Mouse (Mus musculus): ENCODE measurements around the gene Tmem234.
"Not testable (repeated sequence)": the region's sequence is repeated elsewhere in the genome, so short reads cannot be mapped to it uniquely, and the experiment has no call there.

Tmem234 gene

DNA sequence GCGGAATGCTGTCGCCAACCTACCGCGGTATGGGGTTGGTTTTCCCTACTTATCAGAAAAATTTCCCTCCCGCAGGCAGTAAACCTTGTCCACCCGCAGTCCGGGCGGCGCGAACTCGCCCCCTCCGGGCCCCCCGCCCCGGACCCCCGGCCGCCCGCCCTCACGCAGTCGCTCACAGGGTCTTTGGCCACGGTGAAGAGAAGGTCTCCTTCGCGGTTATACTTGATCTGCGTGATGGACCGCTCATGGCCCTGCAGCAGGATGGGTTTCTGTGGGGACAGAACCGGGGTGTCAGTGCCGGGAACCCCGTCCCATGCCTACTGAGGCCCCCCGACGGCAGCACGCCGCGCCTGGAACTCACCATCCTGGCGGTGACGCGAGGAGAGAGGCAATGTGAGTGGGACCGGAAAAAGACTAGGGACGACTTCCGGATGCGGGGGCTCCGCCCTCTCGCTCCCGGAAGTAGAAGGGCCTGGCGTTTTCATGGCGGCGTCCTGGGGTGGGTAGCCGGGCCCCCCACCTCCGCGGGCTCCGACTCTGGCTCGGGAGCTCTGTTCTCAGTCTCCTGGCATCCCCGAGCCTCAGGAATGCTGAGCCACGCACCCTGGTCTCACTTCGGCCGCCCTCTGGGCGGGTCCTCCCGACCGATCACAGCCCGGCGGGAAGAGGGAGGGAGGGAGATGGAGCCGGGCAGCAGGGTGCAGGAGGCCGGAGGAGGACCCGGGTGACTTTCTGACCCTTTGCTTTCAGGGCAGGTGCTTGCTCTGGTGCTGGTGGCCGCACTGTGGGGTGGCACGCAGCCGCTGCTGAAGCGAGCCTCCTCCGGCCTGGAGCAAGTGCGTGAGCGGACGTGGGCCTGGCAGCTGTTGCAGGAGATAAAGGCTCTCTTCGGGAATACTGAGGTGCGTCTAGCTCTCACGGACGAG, at the start of gene Tmem234, which contains the start of gene Eif3i:
TSS of gene Tmem234 (plus strand) at position 436 of the 926 bp plus-strand sequence.
TSS of gene Eif3i (minus strand) at position 416 of the 926 bp plus-strand sequence.
- peak; percentile 83 to 92 for DNase-seq

GRCm38 (mm10) chr4:129554512-129554911, 46.0 kb upstream of the Tmem234 start:
- DNase-seq: not testable (repeated sequence)

- DNase-seq: peak; percentile 56 to 65
These were observed 45.0 kb upstream of the Tmem234 start for GRCm38 (mm10) chr4:129555421-129555861.

- peak in 1 of 2 experiments; percentile 36 for DNase-seq
These were observed 44.5 kb upstream of the Tmem234 start for GRCm38 (mm10) chr4:129555862-129556531.

DNA sequence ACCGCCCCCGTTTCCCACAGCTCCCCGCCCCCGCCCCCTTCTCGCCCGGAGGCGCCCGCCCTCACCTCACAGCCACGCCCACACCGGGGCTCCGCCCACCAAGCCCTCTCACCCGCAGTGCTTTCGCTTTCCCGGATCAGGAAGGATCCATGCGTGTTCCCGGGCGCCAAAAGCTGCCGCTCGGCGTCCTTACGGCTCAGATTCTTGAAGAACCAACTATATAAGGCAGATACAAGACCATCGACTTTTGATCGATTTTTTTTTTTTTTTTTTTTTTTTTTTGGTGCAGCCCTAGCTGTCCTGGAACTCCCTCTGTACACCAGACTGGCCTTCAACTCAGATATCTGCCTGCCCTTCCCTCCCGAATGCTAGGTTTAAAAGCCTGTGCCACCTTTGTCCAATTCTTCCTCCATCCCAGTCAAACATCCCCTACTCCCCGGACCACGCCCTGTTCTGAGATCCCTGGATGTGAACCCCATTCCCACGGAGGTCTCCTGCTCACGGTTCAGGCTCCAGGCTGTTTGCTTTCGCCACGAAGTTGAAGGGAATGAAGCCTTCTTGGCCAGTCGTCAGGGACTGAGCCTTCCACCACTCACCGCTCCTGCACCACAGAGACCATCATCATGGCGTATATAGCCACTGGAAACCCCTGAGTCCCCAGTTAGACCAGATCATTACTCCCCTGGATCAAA, 43.8 kb upstream of the Tmem234 start:
- peak; percentile 96 to 97 for DNase-seq

GRCm38 (mm10) chr4:129557256-129557808, 43.1 kb upstream of the Tmem234 start:
- no peak for DNase-seq

DNA sequence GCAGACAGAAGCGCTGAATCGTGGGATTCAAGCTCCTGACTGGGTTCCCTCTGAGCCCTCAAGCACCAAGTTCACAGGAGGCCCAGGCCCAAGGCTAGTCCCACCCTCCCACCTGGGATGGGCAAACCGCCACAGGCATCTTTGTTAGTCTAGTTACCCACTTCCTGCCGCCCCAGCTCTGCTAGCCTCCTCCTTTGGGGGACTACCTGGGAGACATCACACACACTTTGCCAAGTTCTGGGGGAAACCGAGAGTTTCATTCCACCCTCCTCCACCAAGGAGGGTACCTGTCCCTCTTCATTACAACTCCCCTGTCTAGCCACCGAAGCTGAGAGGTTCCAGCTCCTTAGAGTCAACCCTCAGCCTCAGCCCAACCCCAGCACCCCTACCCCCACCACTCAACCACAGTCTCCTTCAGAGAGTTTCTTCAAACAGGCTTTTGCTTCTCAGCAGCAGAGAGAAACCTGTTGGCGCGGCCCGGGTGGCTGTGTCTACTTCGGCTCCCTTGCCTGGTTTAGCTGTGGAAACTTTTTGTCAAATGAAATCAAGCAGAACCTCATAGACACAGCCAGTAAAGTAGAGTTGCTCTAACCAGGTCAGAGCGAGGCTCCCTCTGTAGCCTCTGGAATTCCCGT, 42.0 kb upstream of the Tmem234 start:
- no peak for DNase-seq

GRCm38 (mm10) chr4:129561184-129561583, 39.3 kb upstream of the Tmem234 start:
- DNase-seq: no peak

GRCm38 (mm10) chr4:129563718-129564117, 36.8 kb upstream of the Tmem234 start:
- DNase-seq: peak in 1 of 2 experiments; percentile 51

DNA sequence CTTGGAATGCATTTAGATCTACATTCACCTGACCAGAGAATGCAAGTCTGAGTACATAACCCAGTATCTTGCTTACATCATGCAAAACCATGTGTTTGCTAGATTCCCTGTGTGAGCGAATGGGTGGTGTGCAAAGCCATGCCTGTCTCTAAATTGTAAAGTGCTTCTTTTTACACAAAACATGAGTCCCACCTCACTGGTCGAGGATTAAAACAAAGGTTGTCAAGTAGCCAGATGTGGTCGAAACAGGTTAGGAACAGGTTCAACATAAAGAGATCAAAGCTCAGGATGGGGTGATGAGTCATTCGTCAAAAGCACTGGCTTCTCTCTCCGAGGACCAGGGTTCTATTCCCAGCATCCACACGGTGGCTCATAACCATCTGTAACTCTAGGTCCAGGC, 35.3 kb upstream of the Tmem234 start:
- no peak for DNase-seq

- DNase-seq: no peak
These were observed 32.1 kb upstream of the Tmem234 start for GRCm38 (mm10) chr4:129568366-129568765.

GRCm38 (mm10) chr4:129570028-129570427, 30.4 kb upstream of the Tmem234 start:
- DNase-seq: no peak

DNA sequence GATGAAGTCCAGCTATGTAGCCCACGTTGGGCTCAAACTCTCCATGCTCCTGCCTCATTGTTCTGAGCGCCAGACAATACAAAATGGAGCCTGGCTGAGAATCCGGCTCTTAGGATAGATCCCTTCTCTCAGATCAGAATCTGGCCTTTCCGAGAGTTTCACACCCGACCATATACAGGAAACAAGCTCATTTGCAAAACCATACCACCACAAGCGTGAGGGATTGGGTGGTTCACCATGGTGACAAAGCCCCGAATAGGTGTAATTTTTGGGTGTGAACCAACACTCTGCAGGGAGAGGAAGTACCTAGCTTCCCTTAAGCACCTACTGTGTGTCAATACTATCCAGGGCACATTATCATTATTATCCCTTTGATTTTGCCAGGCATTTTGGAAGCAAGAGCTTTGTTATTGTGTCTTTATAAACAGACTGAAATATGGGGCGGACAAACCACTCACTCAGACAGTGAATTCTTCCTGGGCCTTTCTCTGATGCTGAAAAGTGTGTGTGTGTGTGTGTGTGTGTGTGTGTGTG, 28.9 kb upstream of the Tmem234 start:
- no peak for DNase-seq

GRCm38 (mm10) chr4:129572236-129573092, 28.0 kb upstream of the Tmem234 start:
- peak; percentile 17 to 70 for DNase-seq

GRCm38 (mm10) chr4:129573093-129573370, 27.4 kb upstream of the Tmem234 start:
- no peak for DNase-seq

GRCm38 (mm10) chr4:129573430-129573829, 27.0 kb upstream of the Tmem234 start, which contains the start of gene Lck:
Gene Lck, minus strand, starts transcription at chr4:129573641.
- DNase-seq: peak in 1 of 2 experiments; percentile 44

DNA sequence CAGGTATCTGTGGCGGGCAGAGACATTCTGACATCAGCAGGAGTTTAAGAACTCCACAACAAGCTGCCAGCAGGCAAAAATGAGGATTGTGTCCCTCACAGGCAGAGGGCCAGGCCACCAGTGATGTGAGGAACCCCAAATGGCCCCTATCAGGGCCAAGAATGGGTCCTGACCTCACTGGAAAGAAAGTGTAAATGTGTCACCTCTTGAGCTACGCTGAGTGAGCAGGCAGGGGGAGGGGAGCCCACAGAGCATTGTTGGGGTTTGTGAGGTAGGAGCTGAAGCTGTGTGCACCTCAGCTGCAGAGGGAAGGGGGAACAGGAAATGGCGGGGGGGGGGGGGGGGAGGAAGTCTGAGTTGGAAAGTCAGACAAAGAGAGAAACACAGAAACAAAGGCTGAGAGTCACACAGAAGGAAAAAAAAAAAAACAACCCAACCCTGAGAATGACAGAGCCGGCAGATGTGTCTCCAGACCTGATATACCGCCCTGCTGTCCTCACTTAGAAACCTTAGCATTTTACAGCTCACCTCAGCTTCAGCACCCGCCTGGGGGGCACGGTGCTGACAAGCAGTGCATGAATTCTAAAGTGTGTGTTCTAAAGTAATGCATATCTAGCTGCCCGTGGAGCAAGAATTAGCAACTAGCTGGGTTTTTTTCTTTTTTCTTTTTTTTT, 25.2 kb upstream of the Tmem234 start:
- DNase-seq: peak; percentile 37 to 73

GRCm38 (mm10) chr4:129576863-129577491, 23.5 kb upstream of the Tmem234 start:
- DNase-seq: peak; percentile 86 to 88

- DNase-seq: no peak
These were observed 22.8 kb upstream of the Tmem234 start for GRCm38 (mm10) chr4:129577688-129578087.

DNA sequence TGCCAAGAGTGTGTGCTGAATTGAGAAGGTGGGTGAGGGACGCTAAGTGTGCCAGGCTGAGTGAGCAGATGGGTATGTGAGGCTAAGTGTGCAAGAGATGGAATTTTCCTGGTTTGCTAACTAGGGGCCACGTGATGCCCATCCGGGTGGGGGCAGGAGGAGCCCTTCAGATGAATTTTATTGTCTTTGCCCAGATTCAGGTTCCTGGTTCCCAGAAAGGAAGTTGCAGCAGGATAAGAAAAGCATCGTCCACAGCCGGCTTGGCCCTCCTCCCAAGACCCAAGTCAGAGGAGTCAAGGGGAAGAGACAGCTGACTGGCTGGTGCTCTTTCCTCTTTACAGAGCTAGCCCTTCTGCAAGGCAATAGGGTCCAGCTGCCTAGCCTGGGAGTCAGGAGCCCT, 22.0 kb upstream of the Tmem234 start, which contains the start of gene Fam167b:
TSS of gene Fam167b (minus strand) at position 84 of the 400 bp plus-strand sequence.
- peak; percentile 76 to 88 for DNase-seq
